Mouse (Mus musculus) CH12.LX (cell line): ENCODE data around the gene Nes.

ENCODE experiments used
- CHD1 ChIP-seq: IDR thresholded peaks from 2 replicates; pipeline ENCODE4 v1.6.1; 2012; ENCODE audit warnings: low read depth, low read length, improper control_type of control experiment, inconsistent platforms
- CTCF ChIP-seq, 2 experiments: IDR thresholded peaks in 1 of 2; conservative IDR thresholded peaks in 1 of 2; 2 replicates each; pipeline ENCODE4 v1.5.1; 2011 to 2012; ENCODE audit warnings: low read depth in 2 of 2, low read length in 2 of 2, improper control_type of control experiment in 1 of 2, inconsistent platforms in 1 of 2, mild to moderate bottlenecking in 1 of 2, moderate library complexity in 1 of 2
- EP300 ChIP-seq: IDR thresholded peaks from 2 replicates; pipeline ENCODE4 v1.6.1; 2011; ENCODE audit warnings: low read length, improper control_type of control experiment
- ETS1 ChIP-seq: conservative IDR thresholded peaks from 2 replicates; pipeline ENCODE4 v1.6.1; 2012; ENCODE audit warnings: low read depth, mild to moderate bottlenecking, inconsistent platforms, low read length, improper control_type of control experiment, moderate library complexity
- MAFK ChIP-seq: IDR thresholded peaks from 2 replicates; pipeline ENCODE4 v1.6.1; 2011; ENCODE audit warnings: low read length, improper control_type of control experiment; ENCODE audit not compliant: insufficient replicate concordance
- POLR2A ChIP-seq: IDR thresholded peaks from 2 replicates; pipeline ENCODE4 v1.6.1; 2011; ENCODE audit warnings: low read depth, mild to moderate bottlenecking, improper control_type of control experiment, low read length
- POLR2AphosphoS2 ChIP-seq: IDR thresholded peaks from 2 replicates; pipeline ENCODE4 v1.6.1; 2011; ENCODE audit warnings: low read depth, low read length, improper control_type of control experiment
- RAD21 ChIP-seq: IDR thresholded peaks from 2 replicates; pipeline ENCODE4 v1.6.1; 2011; ENCODE audit warnings: low read depth, mild to moderate bottlenecking, low read length, improper control_type of control experiment, moderate library complexity
- UBTF ChIP-seq: IDR thresholded peaks from 2 replicates; pipeline ENCODE4 v1.6.1; 2012; ENCODE audit warnings: low read depth, mild to moderate bottlenecking, inconsistent platforms, low read length, improper control_type of control experiment, moderate library complexity
- USF2 ChIP-seq: conservative IDR thresholded peaks from 2 replicates; pipeline ENCODE4 v1.6.1; 2011; ENCODE audit warnings: low read depth, low read length, improper control_type of control experiment
- ZKSCAN1 ChIP-seq: IDR thresholded peaks from 2 replicates; pipeline ENCODE4 v1.6.1; 2012; ENCODE audit warnings: low read depth, inconsistent platforms, low read length, improper control_type of control experiment, borderline replicate concordance
- ZMIZ1 ChIP-seq: IDR thresholded peaks from 2 replicates; pipeline ENCODE4 v1.6.1; 2012; ENCODE audit warnings: low read depth, mild to moderate bottlenecking, inconsistent platforms, low read length, improper control_type of control experiment

DNA sequence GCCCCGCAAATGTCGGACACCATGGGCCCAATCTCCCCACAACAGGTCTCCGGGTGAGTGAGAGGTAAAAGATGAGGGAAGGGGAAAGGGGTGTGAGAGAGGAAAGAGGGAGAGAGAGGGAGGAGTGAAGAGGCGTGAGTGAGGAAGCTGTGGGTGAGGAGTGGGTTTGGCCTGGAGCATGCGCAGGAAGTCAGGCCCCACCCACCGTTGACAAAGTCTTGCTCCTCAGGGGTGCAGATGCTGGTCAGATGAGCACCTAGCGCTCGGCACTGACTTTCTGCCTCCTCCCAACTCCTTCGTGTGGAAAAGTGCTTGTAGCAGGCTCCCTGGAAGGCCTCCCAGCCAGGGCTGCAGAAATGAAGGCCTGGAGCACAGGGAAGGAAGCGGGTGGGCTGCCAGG, 19.1 kb downstream of the Nes start:
- TF ChIP-seq CHD1 (no peak), POLR2A (no peak), EP300 (no peak), MAFK (no peak), CTCF (conservative IDR thresholded peaks at IDR 0.05 in 1 of 2, IDR thresholded peaks at IDR 0.05 in 1 of 2; ENCODE audit: low read depth in 2 of 2, low read length in 2 of 2) (no peak), ETS1 (no peak), ZMIZ1 (no peak), POLR2AphosphoS2 (no peak), ZKSCAN1 (no peak), UBTF (no peak), RAD21 (no peak), USF2 (no peak)
